Mouse (Mus musculus) testis, postnatal 14 days (tissue): ENCODE results near the gene Kpna2.
"Not testable (repeated sequence)": the region's sequence is repeated elsewhere in the genome, so short reads cannot be mapped to it uniquely, and the experiment has no call there.

ENCODE experiments used
- DNase-seq: peaks from one replicate; pipeline ENCODE4 v3.0.0; 2021; ENCODE audit warnings: low spot score

Gene Kpna2

DNA sequence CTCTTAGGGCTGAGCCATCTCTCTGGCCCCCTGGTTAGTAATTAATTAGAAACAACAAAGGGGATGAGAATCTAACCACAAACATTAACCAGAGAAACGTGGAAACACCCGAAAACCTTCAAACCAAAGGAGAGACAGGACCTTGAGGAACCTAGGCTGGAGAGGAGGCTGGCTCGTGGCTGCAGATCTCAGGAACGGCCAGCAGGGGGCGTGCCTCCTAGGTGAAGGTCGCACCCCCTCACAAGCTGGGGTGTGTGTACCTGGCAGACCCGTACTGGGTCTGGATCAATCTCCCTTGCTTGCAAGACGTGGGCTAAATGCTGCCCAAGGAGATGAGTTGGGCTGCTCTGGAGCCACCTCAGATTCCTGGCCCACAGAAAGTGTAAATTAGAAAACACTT lies 19.3 kb upstream of the Kpna2 start:
- DNase-seq: peak; percentile 72

GRCm38 (mm10) chr11:107017339-107017886 lies 18.1 kb upstream of the Kpna2 start:
- no peak for DNase-seq

DNA sequence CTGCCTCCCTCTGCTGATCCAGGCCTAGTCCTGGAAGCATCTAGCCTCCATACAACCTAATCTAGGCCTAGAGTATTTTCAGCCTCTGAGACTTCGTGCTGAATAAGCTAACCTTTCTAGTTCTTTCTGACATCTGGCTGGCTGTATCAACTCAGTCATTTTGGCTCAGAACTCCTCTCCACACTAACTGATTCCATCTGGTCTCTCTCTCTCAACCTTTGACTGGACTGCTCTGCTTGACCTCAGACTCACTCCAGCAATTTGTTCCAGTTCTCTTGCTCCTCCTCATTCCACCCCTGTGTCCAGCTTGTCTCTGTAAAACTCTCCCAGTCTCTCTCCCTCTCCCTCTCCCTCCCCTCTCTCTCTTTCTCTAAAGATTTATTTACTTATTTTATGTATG lies 17.6 kb upstream of the Kpna2 start:
- DNase-seq: no peak

- not testable (repeated sequence) for DNase-seq
Measured at GRCm38 (mm10) chr11:107015535-107016187, 16.3 kb upstream of the Kpna2 start.

GRCm38 (mm10) chr11:107014597-107015309 lies 15.4 kb upstream of the Kpna2 start:
- DNase-seq: no peak

DNA sequence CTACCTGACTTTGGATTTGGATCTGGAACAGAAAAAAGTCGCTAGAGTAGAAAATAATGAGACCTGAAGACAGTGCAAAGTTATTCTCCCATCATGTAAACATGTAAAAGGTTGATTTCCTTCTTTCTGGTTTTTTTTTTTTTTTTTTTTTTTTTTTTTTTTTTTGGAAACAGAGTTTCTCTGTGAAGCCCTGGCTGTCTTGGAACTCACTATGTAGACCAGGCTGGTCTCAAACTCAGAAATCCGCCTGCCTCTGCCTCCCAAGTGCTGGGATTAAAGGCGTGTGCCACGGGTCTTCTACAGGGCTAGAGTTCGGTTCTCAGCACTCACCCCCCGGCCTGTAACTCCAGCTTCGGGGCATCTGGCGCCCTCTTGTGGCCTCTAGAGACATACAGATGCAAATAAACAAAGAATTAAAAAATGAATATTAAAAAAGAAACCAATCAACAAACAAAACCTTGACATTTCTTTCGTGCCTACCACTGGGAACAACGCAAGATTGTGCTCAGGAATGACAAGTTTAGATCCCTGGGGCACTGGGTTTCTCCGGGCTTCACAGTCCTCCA lies 14.8 kb upstream of the Kpna2 start:
- DNase-seq: peak; percentile 64

DNA sequence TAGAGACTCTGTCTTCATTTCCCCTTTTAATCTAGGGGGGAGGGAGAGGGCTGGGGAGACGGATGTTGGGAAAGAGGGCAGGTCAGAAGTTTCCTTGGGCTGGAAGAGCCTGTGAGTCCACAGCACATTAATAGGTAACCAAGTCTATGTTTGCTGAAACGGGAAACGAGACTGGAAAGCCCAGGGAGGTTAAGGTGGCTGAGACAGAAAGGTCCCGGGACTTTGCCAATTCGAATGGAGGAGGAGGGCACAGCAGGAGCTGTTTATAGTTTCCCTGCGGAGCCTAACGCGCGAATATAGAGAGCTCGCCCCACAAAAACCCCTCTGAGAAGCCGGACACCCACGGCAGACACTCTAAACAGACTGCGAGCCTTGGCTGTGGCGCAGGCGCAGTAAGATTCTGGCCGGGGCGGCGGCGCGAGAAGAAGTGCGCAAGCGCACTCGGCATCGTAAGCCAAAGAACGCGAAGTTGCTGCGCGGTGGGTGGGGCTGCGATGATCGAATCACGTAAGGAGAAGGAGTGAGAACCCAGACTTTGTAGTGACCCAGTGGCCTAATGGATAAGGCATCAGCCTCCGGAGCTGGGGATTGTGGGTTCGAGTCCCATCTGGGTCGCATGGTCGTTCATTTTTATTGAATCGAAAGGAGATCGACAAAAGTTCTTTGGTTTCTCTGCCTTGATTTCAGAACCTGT lies 13.1 kb upstream of the Kpna2 start:
- DNase-seq: peak; percentile 95

DNA sequence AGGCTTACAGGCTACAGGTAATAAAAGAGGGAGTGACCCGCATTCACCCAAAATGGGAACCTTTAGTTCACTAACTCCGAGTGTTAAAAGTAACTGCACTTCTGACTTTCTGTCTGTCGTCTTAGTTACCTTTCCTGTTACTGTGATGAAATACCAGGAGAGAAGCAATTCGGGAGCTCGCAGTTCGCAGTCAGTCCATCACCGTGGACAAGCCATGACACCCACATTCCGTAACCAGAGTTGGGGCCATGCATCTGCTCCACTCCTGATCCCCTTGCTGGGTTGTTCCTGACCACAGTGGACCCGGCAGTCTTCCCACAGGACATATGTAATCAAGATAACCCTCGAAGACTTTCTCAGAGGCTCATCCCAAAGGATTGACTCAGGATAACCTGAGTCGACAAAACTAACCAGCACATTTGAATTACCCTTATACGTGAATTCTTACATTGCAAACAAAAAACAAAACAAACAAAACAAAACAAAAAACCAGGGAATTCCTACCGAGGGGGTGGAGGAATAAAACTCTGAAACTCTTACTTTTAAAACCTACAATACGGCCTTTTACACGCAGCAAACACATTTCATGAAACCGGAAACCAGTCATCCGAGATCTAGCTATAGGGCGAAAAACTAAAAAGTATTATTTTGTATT lies 12.5 kb upstream of the Kpna2 start:
- DNase-seq: no peak

GRCm38 (mm10) chr11:107011171-107011570 lies 11.8 kb upstream of the Kpna2 start:
- DNase-seq: no peak

DNA sequence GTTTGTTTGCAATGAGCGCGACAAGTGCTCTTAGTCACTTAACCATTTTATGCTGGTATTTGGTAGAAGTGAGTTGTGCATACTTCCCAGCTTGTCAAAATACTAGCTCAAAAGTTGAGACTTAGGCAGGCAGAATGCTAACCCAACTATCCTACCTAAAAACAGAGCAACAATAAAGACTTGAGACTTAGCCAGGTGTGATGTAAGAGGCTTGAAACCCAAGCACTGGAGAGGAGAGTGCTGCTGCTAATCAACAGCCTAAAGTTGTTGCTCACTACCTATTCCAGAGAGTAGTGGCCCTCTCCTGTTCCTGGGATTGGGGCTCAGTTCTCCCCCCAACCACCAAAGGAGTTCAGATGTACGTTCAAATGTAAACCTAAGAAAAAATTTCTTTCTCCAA lies 11.1 kb upstream of the Kpna2 start:
- DNase-seq: no peak

DNA sequence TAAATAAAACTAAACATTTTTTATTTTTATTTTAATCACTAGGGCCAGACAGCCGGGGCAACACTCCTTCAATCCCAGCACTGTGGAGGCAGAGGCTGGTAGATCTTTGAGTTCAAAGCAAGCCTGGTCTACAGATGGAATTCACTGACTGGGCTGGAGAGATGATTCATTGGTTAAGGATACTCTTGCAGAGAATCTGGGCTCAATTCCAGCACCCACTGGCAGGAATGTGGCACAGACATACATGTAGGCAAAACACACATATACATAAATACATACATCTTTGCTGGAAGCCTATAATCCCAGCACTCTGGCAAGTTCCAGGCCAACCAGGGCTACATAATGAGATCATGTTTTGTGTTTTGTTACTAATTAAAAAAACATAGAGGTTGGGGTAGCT lies 6.2 kb upstream of the Kpna2 start:
- no peak for DNase-seq

DNA sequence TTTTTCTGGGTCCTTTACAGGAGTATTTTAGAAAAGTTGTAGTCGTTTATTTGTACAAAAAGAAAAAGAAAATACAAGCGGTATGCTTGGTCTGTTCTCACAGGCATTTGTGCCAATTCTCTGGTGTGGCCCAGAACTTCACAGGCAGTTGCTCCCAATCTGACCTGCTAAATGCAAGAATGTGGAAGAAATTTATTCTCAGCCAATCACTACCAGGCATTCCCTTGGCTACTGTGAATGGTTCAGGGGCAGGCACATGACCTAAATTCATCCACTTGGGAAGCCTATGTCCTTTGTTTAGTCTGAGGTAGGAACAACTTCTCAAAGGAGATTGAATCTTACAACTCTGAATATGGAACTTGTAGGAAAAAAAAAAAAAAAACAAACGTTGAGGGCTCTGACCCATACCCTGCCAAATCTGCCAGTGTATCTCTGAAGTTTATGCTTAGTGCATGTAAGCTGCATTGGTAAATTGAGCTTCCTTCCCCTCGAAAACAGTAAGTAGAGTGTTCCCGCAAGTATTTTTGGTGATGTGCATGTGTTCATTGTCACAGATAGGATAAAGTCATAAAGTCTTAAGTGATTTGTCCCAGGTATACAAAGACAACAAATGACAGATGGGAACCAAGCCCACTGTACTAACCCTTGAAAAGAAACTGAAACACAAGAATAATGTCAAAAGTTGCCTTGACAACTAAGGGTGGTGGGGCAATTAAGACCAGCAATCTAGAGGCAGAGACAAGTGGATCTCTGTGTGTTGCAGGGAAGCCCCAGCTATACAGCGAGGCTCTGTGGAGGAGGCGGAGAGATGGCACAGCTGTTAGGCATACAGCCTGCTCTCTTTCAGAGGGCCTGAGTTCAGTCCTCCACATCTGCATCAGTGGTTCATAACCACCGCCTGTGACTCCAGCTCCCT lies 2.7 kb upstream of the Kpna2 start:
- no peak for DNase-seq

DNA sequence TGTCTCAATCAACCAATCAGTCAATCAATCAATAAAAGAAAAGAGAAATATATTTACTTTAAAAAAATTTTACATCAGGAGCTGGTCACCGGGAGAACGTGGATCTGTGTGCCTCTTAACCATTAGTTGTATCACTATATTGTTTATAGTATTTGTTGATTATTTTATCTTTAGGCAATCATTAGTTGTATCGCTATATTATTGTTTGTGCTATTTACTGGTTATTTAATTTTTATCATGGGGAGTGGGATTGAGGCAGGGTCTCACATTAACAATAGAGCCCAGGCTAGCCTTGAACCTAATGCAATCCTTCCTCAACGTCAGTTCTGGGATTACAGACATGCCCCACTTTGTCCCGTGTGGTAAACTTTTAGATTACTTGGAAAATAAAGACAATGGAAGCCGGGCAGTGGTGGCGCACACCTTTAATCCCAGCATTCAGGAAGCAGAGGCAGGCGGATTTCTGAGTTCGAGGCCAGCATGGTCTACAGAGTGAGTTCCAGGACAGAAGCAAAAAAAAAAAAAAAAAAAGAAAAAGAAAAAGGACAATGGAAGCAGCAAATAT lies 690 bp upstream of the Kpna2 start:
- no peak for DNase-seq

DNA sequence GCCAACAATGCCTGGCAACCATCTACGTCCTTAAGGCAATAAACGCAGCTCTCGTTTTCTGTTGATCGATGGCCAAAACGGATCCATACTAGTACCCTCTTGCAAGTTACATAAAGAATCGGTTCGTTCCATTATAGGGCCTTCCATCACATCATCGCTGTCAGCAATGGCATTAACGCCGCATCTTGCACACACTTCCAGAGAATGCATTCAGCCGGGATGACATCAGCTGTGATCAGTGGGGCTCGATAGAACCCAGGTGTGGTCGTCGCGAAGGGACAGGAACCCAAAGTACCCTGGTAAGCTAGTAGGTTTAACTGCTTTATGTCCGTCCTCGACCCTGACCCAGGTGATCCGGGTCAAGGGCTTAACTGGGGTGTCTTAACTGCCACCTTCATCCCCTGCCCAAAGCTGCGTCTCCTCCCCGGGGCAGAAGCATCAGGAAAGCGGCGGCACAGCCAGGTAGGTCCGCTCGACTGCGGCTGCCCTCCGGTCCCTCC lies 640 bp downstream of the Kpna2 start:
- no peak for DNase-seq

GRCm38 (mm10) chr11:106997976-106998375 lies 1.4 kb downstream of the Kpna2 start:
- no peak for DNase-seq

DNA sequence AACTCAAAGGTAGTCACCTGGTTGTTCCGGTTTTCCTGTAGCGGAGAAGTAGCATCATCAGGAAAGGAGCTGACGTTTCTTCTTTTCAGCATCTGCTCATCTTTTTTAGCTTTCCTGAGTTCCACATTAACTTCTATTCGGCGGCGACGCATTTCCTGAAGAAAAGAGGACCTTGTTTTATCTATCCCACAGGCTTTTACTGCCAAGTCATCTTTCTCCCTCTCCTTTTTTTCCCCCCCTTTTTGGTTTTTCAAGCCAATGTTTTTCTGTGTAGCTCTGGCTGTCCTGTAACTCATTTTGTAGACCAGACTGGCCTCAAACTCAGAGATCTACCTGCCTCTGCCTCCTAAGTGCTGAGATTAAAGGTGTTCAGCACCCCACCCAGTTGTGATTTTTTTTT lies 2.8 kb downstream of the Kpna2 start:
- DNase-seq: not testable (repeated sequence)

DNA sequence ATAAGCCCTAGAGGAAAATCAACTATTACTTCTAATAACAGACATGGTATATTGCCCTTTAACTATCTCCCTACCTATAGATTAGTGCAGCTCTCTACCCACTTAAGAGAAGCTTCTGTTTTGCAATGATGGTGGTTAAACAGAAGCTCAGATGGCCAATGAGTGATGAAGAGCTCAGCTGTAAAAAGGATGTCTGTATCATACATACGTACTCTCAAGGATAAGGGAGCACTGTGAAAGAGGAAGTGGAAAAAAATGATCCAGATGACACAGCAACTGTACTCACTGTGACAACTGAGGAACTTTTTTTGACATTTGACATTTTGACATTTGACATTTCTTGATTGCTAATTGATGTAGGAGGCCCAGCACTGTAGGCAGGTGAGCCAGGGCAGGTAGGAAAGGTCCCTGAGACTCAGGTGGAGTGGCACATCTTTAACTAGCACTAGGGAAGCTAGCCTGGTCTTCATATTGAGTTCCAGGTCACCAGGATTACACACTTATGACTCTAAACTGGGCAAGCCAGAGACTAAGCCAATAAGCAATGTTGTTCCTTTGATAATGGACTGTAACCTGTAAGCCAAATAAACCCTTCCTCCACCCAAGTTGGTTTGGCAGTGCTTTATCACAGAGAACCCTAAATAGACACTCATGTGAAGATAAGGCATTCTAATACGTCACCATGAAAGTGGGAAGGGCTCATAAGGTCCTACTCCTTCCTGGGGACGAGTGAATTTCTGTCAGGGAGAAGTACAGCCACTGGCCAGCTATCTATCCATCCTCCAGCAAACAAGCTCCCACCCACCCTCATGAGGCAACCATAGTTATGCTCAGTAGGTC lies 4.9 kb downstream of the Kpna2 start:
- no peak for DNase-seq

- DNase-seq: no peak
Measured at GRCm38 (mm10) chr11:106987384-106987783, 12.0 kb downstream of the Kpna2 start.

DNA sequence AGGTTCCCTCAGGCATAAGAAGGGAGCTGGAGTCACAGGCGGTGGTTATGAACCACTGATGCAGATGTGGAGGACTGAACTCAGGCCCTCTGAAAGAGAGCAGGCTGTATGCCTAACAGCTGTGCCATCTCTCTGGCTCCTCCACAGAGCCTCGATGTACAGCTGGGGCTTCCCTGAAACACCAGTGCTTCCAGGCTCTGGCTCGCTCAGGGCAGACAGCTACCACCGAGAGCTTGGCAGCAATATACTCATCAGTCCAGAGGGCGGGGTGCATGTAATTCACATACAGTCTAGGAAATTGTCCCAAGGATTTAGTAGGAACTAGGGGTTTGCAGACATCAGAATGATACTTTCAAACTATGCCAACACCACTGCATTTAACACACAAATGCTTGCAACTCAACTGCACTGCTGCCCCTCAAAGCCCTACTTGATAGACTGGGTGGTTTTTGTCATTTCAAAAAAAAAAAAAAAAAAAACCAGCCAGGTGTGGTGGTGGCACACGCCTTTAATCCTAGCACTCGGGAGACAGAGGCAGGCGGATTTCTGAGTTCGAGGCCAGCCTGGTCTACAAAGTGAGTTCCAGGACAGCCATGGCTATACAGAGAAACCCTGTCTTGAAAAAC lies 13.2 kb downstream of the Kpna2 start:
- not testable (repeated sequence) for DNase-seq
